Mouse (Mus musculus) v-Abl transformed pro-B cells (cell line): Measurements from ENCODE around the gene Robo1.

Experiments
- in situ Hi-C, 2 experiments: fragments of 400-800 bp; cut with MboI; formaldehyde crosslinking; loops; one replicate each; pipeline ENCODE4 v1.15.1; 2025; ENCODE audit not compliant: unreplicated experiment in 2 of 2

Gene Robo1

GRCm38 (mm10) chr16:72800121-72800749 is 492.1 kb downstream of the Robo1 start:
- in situ Hi-C loops, result no loop called here

- in situ Hi-C loops, result no loop called here
These were observed 492.7 kb downstream of the Robo1 start for GRCm38 (mm10) chr16:72800788-72801187.

DNA sequence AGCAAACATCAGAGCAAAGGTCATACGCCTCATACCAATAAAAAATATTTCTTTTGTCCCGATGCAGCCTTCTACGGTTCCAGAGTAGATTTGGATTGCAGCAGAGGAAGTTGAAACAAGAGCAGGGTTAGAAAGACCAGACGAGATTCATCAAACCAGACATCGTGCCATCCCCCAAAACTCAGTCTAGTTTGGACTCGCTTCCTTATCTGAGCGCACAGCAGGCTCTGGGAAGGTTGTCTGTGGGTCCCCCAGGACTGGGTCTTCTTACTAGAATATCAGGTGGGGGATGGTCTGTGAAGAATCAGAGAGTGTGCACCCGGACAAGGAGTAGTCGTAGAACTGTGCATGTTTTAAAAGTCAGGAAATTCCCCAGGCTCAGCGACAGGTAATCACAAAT is 500.2 kb downstream of the Robo1 start:
- in situ Hi-C loops, result no loop called here

- in situ Hi-C loops, result no loop called here
These were observed 502.8 kb downstream of the Robo1 start for GRCm38 (mm10) chr16:72810942-72811341.

- in situ Hi-C loops, result no loop called here
These were observed 503.4 kb downstream of the Robo1 start for GRCm38 (mm10) chr16:72811494-72811893.

GRCm38 (mm10) chr16:72811908-72812307 is 503.8 kb downstream of the Robo1 start:
- in situ Hi-C loops, result no loop called here

- in situ Hi-C loops, result no loop called here
These were observed 520.3 kb downstream of the Robo1 start for GRCm38 (mm10) chr16:72828381-72828780.

DNA sequence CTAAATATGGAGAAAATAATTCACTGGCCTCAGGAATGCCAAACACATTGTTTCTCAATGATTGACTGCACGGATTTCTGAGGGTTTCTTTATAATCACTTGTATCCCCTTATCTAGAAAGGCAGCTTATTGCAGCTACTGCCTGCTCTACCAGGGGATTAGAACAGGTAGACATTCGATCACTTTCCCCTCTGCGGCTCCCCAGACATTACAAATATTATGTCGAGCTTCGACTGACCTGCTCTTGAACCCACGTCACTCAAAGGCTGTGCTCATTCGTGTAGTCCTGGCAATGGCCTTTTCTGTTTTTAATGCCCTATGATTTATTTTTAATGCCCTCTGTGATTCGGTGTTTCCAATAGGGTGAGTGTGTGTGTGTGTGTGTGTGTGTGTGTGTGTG is 521.4 kb downstream of the Robo1 start:
- in situ Hi-C loops, result no loop called here

- in situ Hi-C loops, result no loop called here
These were observed 522.4 kb downstream of the Robo1 start for GRCm38 (mm10) chr16:72830394-72831056.

DNA sequence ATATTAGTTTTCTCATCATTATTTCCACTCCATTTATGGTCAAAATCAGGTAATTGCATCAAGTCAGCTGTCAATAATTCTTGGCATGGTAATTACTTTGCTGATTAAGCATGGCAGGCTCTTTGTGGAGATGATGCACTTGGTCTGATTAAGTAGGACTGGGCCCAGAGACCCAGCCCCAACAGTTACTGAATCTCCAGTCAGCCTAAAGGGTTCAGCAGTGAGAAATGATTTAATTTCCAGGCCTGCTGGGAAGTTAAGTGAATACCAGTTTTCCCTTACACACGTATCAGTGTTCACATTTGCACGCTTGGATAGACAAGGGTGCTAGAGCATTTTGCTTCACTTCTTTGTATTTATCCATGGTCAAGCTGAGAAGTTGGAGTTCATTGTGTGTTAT is 526.2 kb downstream of the Robo1 start:
- in situ Hi-C loops, result no loop called here

GRCm38 (mm10) chr16:72839031-72839430 is 530.9 kb downstream of the Robo1 start:
- in situ Hi-C loops, result no loop called here

GRCm38 (mm10) chr16:72841066-72841465 is 533.0 kb downstream of the Robo1 start:
- in situ Hi-C loops, result no loop called here

GRCm38 (mm10) chr16:72854101-72854500 is 546.0 kb downstream of the Robo1 start:
- in situ Hi-C loops, result no loop called here

DNA sequence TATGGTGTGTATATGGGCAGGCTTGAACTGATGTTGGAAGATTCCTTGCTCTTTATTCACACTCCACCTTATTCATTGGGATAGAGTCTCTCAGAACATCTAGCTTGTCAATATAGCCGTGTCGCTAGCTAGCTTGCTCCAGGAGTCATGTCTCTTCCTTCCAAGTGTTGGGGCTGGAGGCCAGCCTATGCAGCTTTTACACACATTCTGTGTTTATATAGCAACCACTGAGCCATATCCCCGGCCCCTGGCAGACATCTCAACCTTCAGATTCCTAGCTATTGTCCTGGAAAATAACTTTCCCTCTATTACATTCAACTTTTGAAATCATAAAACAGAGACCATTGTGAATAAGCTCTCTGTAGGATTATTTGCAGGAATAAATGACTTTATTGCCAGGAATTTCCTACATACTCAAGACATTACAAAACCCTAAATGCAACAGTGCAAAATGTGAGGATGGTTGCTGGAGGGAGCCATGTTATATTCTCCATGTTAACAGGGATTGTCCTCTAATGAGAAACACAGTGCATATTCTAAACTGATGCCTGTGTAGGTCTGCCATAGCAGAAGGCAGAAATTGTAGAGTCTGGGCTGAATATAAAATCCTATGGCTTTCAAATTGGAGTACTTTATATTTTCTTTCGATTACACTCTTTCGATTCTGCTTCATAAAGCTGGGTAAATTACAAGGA is 546.9 kb downstream of the Robo1 start:
- in situ Hi-C loops, result no loop called here

DNA sequence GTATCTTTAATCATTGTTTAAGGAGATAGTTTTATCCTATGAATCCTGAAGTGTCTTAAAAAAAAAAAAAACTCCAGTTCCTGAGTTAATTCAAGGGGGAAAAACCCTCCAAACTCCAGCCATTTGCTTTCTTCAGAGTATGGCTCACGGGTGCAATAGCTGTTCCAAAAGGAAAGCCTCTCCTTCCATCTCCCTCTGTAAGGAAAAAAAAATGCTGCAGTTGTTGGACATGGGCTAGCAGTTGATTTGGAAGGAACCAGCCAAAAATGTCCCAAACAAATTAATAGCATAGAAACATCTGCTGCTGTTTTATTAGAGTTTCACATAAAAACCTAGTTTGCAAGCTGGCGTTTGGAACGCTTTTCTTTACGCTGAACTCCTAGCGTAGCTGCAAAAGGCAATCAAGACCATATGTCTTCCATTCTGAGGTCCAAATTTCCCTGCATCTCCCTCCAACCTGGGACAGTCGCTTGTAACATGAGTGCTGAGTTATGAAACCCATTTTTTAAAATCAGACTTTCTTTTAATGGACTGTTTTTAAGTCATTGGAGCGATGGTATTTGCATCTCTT is 553.7 kb downstream of the Robo1 start:
- in situ Hi-C loops, result no loop called here

DNA sequence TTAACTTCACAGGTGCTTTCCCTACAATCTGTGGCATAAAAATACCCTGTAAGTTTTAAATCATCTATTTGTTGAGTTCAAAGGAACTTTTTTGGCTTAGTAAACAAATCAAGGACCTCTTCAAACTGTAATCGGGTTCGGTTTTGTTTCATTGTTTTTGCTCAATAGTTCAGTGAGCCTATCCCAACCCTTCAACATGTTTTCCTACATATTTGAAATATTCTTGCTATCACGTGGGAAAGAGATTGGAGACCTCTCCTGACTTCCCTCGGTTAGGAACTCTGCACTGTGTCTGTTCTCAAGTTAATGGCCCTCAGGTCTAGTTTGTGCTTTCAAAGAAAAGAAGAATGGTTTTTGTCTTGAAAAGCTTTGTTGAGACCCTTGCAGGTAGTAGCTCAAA is 557.9 kb downstream of the Robo1 start:
- in situ Hi-C loops, result no loop called here

DNA sequence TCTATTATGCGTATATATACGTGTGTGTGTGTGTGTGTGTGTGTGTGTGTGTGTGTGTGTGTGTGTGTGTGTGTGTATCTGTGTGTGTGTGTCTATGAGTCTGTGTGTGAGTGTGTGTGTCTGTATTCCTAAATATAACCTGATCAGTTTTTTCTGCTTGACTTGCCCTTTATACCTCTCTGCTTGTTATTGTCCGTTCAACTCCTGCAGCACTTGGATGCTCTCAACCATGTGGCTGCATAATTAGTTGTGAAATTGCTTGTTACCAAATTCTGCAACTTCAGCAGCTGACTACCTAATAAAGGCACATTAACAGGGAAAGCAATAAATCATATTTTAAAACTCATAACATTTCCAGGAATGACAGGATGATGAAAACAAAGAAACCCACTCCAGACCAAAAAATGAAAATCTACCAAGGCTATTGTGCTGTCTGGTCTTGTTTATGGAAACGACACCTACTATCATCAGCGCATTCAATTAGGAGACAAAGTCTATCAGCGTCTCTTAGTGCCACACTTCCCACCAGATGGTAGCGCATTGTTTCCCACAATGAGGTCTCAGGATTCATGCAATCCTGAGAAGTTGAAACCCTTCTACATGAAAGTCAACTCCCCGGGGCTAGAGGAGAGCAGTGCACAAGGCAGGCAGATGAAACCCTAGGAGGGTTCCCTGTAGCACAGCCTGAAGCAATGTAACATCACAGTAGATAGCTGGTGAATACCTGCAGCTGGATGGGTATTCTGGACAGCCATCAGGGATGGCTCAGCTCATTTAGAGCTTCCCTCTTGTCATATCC is 567.0 kb downstream of the Robo1 start:
- in situ Hi-C loops, result no loop called here

- in situ Hi-C loops, result no loop called here
These were observed 580.0 kb downstream of the Robo1 start for GRCm38 (mm10) chr16:72888108-72888507.

- in situ Hi-C loops, result no loop called here
These were observed 581.3 kb downstream of the Robo1 start for GRCm38 (mm10) chr16:72889401-72889800.

- in situ Hi-C loops, result no loop called here
These were observed 589.0 kb downstream of the Robo1 start for GRCm38 (mm10) chr16:72897125-72897524.

DNA sequence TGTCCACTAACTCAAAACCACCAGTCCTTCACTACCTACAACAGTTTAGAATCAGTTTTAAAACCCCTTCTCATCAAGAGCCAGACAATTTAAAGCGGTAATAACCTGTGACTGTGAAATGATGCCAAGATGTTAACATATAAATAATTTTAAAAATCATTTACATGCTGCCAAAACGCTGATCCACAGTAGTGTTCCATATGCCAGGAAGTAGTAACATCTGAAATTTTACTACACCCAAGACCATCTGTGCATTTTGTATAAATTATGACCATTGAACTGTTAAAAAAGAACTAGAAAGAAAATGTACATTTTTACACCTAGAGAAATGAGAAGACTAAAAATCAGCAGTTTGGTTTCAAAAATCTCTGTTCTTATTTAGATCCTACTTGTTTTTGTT is 600.8 kb downstream of the Robo1 start:
- in situ Hi-C loops, result no loop called here
